Mouse (Mus musculus) heart, postnatal 25 days (tissue): Measurements from ENCODE around the gene Arnt2. TPM values are rescaled to one million over a fixed set of nuclear protein-coding genes. Genes with fewer than 3 reads are reported as not detected.
A peak's percentile ranks its signal among the peaks of the same experiment; 100 is the strongest.

Experiments
- DNase-seq: peaks from one replicate; pipeline ENCODE4 v3.0.0; 2022; ENCODE audit warnings: low spot score
- intact Hi-C: fragments of 180-260 bp; cut with DNase I; formaldehyde crosslinking; loops from one replicate; pipeline ENCODE4 v1.15.1; 2025
- total RNA-seq, 2 experiments: library from RNA; stranded (reverse); gene quantifications; 2 replicates each; pipeline ENCODE4 v1.2.3; 2021

The Arnt2 gene
- total RNA-seq, 2 experiments from 2014 or later, result 0.18 to 0.92 TPM

DNA sequence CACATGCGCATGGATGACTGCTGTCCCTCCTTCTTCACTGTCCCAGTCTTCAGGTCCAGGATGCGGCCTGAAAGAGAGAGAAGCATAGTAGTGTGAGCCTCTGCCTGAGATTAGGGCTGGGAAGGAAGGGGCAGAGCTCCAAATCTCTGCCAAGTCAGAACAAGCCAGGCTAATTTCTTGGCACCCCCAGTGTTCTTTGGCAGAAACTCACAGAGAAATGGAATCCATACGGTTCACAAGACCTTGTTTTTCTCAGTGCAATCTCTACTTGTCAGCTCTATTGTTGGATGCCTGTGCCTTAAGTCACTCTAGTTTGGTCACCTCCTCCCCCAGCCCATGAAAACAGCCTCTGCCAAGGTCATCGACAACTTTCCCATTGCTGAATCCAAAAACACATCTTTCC is 99.1 kb downstream of the Arnt2 start:
- intact Hi-C loops, result no loop called here
- no peak for DNase-seq

DNA sequence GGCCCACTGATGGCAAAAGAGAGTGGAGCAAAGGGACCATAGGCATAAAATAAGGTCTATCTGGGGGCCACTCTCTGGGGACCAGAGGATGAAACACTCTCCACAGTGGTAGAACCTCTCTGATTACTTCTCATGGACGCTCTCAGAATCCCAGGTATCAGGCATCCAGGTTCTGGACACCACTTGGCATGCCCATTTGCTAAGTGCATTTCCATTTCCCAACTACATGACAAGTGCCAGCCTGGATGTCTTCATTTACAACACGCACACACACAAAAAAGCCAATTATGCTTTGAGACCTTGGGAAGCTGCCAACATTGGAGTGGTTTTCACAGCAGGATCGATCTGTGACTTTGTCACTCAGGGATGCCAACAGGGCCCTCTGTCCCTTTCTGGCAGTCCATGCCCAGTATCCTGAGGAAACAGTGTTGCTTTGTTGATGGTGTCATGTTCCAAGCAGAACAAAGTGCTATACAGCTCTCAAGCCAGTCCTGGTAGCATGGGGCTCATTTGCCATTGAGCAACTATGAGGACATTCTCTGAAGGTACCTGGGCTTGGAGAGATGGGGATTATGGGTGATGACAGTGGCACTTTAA is 102.5 kb downstream of the Arnt2 start:
- DNase-seq, result no peak
- intact Hi-C loops, result no loop called here

DNA sequence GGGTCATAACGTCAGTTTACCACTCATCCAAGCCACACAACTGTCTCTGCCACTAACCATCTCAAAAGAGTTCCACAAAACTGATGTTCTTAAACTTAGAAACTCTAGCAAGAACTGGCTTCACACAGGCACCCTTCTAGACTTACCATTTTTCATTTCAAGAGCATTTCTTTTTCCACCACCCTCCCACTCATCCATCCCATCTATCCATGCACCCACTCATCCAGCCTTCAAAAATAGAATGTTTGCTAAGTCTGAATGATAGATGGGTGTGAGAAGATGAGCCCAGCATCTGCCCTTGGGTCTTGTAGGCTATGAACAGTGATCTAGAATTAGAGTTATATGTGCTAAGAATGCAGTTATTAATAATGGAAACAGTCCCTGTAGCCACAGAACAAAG is 109.7 kb downstream of the Arnt2 start:
- DNase-seq, result no peak
- intact Hi-C loops, result no loop called here

DNA sequence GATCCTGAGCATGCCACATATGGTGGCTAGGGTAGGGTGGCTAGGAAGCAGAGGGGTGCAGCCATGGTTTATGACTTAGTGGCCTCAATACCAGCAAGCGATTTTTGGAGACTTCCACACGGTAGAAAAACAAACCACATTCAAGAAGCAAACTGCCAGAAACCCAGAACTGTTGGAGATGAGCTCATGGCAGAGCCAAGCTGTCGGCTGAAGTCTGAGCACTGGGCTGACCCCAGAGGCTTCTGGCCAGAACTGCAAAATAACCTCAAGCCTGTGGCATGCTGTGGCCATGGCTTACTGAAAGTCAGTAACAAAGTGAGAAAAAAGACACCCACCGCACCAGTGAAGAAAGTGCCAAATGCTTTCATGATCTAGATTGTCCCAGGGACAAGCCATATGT is 110.4 kb downstream of the Arnt2 start:
- intact Hi-C loops, result no loop called here
- DNase-seq, result no peak

DNA sequence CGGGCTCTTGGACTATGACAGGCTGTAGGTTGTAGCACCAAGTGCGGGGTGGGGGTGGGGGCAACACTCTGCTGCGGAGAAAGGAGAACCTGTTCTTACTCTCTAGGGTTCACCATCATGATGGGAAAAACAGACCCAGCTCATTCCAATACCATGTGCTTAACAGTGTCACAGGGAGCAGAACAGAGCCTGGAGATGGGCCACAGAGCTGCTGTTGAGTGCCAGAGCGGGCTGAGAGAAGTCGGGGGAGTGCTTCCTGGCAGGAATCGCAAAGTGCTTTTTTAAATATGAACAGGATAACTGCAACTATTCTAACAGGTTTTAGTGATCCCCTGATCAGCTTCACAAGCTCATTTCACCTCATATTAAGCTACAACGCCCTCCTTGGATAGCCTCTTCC is 116.9 kb downstream of the Arnt2 start:
- no peak for DNase-seq
- intact Hi-C loops, result no loop called here

DNA sequence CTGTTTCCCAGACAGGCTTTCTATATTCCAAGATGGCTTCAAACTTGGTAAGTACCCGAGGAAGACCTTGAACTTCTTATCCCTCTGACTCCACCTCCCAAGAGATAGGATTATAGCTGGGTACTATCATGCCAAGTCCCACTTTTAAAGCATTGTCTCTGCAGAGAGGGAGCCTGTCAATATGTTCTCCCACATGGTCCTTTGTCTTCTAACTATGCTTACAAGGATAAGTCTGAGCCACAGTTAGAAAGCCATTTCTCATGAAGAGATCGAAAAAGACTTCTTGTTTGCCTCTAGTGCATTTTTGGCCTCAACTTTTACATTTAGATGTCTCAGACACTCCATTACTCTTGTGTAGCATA is 122.8 kb downstream of the Arnt2 start:
- intact Hi-C loops, result no loop called here
- no peak for DNase-seq

DNA sequence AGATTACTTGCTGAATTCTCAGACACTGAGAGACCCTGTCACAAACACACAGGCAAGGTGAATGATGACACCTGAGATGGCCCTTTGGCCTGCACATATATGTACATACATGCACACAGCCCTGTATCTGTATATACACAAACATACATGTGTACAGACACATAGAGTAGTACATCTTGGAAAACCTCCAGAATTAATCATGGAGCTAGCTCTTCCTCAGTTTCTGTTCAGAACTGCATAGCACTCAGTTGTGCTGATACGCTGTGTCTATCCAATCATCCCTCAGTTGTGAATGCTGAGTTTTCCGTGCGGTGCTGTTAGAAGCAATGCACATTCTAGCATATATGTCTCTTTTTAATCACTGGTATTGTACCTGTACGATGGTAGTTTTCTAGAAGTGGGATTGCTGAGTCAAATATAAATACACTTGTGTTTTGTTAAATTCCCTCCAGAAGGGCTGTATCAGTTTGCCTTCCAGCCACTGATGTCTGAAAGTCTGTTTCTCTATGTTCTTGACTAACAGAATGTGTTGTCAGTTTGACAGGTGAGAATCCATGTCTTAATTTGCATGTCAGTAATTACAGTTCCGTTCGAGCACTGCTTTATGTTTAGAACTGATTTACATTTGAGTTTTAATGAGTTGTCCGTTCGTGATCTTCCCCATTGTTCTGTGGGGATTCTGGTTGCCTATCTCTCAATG is 123.3 kb downstream of the Arnt2 start:
- intact Hi-C loops, result no loop called here
- no peak for DNase-seq

DNA sequence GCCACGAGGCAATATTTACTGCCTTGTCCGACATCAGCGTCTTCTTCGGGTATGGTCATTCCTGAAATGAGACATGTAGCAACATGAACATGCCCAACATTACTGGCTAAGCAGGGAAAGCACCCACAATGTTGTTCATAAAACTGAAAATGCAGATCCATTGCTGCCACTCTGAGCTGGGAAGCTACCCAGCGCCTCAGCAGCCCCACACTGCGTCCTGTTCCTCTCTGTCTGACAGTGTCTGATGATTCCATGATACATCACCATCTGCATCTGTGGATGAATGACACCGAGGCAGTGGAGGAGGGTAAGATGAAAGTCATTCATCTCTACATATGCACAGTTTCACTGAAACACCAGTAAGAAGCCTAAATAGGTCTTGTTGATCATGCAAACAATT is 124.2 kb downstream of the Arnt2 start:
- intact Hi-C loops, result no loop called here
- DNase-seq, result no peak

DNA sequence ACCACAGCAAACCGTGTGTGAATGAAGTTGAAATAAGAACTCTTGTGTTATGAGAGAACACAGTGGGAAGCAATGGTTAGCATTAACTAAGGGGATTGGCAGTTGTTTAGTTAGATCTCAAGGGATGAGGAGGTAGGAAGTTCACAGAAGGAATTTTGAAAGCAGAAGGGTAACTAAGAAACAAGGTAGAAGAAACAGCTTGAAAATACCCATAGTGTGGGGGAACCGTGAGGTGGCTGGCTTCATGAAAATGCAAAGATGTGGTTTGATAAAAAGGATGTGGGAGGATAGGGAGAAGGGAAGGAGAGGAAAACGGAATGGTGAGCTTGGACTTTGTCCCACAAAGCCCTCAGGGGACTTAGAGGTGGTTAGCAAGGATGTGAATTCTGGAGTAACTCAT is 125.0 kb downstream of the Arnt2 start:
- intact Hi-C loops, result no loop called here
- no peak for DNase-seq

DNA sequence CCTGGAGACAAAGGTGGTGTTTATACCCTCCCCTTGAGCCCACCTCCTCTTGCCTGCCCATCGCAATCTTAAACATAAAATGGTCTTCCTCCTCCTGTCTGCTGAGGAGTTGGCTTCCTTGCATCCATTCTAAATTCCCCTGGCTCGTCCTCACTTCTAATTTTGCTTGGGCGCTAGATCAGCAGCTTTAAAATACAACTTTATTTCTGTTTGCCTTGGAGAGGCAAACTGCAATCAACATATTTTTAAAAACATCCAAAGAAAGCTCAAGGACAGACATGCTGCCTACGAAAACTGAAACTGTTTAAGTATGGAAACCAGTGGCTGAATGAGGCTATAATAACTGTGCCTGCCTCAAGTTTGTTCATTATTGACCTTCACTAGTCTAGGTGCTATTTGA is 127.7 kb downstream of the Arnt2 start:
- no peak for DNase-seq
- intact Hi-C loops, result no loop called here

DNA sequence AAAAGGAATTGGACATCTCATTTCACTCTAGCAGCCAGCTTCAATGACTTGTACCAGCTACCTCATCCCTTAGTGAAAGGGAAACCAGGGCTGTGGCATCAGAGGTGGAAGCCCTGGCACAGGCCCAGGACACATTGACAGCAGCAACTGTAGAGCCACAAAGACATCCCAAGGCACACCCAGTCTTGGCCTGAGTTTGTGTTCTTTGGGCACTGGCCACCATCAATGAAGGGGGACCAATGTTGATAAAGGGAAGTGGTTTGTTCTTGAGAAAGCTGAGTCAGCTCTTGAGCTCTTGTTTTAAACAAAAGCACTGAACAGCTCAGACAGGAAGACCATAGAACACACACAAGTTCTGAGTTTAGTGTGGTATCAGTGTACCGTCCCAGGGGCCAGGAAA is 130.7 kb downstream of the Arnt2 start:
- intact Hi-C loops, result no loop called here
- peak; percentile 33 for DNase-seq

DNA sequence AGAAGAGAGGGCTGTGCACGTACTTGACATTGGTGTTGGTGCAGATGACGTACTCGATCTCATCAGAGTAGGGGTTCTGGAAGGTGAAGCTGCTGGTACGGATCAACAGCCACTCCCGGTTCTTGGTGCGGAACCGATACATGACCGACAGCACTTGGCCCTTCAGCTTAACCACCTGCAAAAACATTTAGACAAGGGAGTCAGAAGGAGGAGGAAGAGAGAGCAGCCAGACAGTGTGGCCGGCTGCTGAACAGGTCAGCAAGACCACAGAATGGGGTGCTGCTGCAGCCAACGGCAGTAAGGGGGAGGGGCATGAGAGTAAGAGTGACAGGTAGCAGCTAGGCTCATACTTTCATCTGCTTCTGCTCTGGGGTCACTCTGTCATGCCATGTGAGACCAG is 134.7 kb downstream of the Arnt2 start:
- no peak for DNase-seq
- intact Hi-C loops, result no loop called here

DNA sequence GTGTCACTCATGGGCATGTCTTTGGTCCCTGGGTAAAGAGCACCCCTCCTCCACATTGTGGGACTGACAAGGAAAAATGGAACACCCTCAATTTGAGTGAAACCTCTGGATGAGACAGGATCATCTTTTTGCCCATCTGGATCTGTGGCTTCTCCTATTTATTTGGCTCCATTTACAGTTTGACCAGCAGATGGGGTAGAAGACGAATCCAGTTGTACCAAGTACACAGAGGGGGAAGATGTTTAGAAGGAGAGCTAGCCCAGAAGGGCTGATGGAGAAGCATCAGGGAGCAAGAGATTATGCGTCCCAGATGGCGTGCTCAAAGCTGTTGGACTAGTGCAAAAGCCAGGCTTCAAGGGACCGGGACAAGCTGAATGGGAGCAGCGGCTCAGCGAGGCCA is 136.0 kb downstream of the Arnt2 start:
- no peak for DNase-seq
- intact Hi-C loops, result loop anchor here (2.0 to 5.0 kb wide), 2 partner anchors 68 to 81 kb away; no protein-coding TSS in a partner anchor

DNA sequence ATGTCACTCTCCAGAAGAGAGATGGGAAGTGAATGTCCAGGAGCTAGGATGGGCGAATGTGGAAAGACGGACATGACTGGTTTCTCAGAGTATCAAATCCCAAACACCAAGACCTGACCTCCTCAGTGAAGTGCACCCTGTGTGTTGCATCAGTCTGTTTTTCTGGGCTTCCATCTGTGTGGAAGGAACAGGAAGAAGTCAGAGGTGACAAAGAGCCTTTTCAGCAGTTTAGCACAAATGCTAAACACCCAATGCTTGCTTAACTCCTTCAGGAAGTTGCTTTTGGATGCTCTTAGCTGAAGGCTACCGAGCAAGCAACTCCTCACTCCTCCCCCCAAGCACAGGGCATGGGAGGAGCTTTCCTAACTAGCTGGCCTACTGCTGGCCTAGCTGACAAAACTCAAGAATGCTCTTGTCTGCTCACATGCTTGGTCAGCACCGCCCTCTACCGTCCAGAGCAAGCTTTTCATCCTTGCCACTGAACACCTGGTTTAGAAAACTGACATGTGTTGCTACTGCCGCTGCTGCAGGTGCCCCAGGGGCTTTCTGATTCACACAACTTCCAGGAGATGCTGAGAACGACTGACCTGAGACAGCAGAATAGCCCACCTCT is 137.7 kb downstream of the Arnt2 start:
- intact Hi-C loops, result loop anchor here (1.0 to 5.0 kb wide), 4 partner anchors 70 to 358 kb away; no protein-coding TSS in a partner anchor
- DNase-seq, result peak; percentile 51

DNA sequence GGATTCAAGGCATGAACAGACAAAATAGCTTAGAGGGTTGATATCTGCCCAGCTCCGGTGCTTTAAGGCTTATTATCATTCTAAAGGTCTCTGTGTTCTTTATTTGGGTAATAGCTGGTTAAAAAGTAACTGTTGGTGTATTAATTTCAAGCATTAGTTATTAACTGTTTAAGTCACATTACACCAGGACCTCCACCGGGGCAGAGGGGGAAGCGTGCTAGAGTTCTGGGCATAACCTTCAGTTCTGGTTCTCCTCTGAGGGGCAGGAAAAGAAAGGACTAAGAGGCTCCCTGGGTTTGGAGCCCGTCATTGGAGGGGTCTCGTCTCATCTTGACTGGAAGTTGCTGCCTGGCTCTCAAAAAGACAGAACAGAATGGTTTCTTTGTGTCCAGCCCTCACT is 138.5 kb downstream of the Arnt2 start:
- intact Hi-C loops, result loop anchor here (5.0 kb wide), 1 partner anchor 71 kb away; no protein-coding TSS in a partner anchor
- no peak for DNase-seq

DNA sequence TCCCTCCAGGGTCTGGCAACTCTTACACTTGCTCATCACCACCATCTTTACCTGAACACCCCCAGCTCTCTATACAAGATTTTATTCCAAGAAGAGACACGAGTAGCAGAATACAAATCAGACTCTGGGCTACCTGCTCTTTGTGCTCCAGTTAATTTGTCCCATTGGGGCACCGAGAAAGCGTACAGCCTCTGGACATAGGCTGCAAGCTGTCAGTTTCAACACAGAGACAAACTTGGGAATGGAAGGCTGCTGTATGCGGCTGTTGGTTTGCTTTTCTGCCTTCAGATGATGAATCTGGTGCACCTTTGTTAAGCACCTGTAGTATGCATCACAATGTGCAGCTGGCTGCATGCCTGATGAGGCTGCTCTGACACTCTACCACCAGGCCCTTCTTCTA is 146.5 kb downstream of the Arnt2 start:
- intact Hi-C loops, result no loop called here
- no peak for DNase-seq

DNA sequence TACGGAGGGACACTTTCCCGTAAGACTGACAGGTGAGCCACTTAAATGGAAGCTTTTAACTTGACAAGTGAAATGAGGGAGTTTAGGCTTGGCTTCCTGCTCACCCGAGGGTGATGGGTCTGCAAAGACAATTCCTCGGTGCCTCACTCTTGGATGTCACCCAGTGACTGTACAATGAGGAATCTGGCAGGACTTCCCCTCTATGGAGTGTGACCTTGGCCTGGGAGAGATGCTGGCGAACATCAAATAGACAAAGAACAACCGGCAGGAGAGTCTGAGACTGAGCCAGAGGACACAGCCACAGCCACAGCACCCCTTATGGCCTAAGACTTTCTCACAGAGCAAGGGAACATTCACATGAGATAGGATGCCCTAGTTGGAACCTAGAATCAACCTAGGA is 148.6 kb downstream of the Arnt2 start:
- no peak for DNase-seq
- intact Hi-C loops, result no loop called here

DNA sequence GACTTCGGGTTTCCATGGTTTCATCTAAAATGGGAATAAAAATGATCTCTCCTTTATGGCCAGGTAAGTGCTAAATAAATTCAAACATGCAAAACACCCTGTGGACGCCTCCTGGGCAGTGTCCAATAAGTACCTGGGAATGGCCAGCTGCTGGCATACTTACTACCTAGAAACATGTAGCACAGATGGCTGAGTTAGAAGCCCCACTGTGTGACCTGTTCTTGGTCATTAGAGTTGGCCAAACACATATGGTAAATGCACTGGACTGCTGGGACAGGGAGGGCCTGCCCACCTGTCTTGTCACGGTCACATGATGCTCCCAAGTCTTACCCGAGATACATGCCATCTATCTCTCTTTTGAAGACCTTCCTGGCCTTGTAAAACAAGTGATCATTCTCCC is 149.6 kb downstream of the Arnt2 start:
- intact Hi-C loops, result no loop called here

DNA sequence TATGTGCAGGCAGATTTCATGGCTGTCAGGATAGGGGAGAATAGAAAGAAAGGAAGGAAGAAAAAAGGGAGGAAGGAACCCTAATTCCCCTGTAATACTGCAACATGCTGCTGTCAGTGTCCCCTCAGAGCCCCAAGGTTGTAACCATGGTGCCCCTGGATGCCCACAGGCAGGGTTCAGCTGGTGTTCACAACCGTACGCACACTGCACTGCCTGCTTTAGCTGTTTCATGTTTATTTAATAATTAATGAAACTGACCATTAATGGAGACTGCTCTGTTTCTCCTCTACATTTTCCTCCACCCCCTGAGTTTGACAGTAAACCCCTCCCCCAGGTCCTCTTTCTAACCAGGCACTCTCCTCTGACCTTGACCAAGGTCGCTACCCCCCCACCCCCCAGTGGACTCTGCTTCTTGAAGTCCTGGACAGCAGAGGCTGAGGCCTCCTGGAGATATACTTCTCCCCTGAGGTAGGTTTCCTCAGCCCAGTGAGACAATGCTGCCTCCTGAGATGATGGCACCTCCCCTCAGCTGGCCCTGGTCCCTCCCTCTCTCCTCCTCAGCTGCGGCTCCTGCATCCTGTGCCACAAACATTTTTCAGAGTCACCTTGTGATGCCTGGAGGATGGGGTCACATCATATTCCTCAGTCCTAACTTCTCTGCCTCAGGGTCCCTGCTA is 150.5 kb downstream of the Arnt2 start:
- no peak for DNase-seq
- intact Hi-C loops, result no loop called here

More for the DNA sequence above, 149.6 kb downstream of the Arnt2 start:
- DNase-seq, result no peak

DNA sequence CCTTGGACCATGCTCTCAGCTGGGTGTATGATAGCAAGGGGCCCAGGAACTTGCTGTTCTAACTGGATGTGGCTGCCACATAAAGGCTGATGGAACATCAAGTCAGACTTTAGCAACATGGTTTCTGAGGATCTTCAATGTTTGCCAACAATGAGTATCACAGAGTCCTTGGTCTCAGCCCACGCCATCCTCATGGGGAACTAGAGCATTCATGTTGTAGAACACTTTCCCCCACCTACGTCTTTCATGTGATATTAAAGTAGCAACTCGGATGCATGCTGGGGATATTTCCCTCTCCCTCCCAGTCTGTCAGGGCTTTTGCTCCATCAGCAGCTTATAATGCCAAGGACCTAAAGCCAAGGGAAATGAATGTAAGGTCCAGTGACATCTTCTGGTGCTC is 153.3 kb downstream of the Arnt2 start:
- DNase-seq, result no peak
- intact Hi-C loops, result no loop called here

DNA sequence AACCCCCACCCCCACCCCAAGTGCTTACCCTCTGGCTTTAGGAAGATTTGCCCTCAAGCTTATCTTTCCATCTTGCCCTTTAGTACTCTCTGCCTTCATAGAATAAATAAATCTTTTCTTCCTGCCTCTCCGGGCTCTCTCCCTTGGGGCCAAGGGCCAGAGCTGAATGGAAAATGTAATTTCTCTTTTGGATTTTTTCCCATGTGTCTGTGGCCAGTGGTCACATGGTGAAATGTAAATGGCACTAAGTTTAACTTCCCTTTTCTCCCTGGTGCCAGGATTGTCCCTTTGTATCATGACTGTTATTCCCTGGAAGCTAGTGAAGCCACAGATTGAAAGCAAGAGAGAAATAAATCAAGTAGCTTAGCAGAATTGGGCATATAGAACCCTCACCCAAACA is 153.7 kb downstream of the Arnt2 start:
- intact Hi-C loops, result no loop called here
- DNase-seq, result no peak
